Mouse (Mus musculus) naive thymus-derived CD4-positive, alpha-beta T cell, adult 2 months (primary cell): ENCODE results near the gene Trmt1.

ENCODE experiments used
- DNase-seq: peaks from one replicate; pipeline ENCODE4 v3.0.0-alpha.2; 2011; ENCODE audit warnings: low read depth

Gene Trmt1

DNA sequence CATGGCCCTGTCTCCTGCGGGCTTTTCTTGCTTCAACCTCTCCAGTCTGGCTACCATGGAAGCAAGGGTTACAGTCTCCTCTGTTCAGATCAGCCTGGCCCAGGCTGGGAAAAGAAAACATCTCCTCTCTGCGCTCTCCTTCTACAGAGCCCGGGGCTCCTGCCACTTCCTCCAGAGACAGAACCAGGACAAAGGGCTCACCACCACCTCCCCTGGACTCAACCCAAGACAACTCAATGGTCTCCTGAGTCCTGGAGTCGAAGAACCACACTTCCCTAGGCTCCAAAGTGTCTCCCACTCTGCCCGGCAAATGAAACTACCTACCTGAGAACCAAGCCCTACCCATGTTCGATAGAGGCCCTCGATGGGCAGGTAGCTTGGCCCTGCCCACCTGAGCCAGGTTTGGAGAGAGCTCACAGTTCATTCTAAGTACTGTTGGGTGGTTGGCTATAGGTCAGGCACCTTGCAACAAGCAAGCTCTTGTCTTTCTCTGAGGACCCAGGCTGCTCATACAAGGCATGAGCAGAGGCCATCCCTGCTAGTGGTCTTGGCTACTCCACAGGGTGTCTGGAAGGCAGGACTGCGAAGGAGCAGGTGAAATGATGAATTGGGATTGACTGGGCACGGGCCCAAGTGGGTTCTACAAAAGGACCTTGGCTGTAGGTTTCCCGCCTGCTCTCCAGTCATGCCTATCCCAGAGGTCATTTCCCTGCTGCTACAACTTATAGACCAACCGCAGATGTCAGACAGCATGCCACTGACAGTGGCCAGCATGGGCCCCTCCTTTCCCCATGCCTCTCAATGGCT, 45.5 kb downstream of the Trmt1 start:
- no peak for DNase-seq

DNA sequence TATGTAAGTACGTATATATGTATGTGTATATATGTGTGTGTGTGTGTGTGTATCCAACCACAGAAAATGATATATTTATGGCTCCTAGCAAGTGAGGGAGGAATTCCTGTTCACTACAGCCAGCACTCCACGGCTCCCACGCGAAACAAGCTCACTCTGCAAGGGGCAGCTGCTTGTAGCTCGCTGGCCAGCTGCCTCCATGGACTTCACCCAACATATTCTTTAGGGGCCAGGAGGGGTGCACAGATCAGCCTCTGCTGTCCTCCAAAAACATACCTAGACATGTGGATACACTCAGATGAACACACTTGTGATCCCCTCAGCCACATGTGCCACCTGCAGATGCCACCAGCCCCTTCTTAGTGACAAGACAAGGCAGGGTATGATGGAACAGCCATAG, 46.4 kb downstream of the Trmt1 start:
- no peak for DNase-seq

DNA sequence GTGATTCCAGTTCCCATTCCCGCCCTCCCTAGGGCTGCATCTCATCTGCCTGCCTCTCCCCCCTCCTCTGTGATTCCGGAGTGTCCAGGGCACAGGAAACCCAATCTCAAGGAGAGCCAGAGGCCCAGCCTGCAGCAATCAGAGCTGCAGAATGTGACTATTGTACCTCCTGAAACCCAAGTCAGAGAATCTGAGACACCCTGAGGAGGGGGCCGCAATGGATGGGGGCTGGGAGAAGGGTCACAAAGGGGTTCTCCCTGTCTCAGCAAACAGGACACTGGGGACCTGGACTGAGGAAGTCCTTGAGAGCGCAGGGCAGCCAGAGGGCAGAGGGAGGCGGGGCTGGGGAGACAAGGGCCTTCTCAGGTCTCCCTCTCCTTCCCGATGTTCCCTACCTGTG, 46.9 kb downstream of the Trmt1 start:
- no peak for DNase-seq

DNA sequence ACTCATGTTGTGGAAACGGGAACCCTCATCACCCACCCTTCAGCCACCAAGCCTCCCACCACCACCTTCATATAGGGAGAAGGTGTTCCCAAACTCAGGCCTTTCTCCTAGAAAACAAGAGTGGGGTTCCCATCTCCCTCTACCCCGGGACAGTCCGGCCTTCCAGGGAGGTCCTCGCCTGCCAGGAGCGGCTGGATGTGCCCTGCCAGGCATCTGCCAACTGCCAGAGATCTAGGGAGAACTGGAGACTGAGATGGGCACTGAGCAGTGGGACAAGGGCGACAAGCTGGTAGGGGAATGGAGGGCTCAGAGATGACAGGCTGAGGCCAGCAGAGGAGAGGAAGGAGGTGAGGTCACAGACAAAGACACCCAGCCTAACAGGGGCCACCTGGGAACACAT, 47.9 kb downstream of the Trmt1 start:
- DNase-seq, result no peak

DNA sequence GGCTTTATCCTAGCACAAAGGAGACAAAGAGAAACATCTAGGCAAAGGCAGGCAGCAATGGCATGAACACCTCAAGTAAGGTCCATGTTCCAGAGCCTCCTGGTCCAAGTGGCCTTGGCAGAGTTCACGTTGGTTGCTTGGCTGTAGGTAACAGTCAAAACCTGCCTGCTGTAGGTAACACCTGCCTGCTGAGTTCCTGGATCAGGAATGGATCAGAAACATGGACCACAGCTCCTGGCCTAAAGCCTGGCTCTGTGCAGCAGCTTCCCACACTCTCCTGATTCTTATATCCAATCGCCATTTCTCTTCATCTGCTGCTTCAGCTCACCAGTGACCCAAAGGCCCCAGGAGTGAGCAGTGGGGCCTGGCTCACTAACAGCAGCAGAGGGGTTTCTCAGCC, 48.6 kb downstream of the Trmt1 start:
- DNase-seq, result no peak

DNA sequence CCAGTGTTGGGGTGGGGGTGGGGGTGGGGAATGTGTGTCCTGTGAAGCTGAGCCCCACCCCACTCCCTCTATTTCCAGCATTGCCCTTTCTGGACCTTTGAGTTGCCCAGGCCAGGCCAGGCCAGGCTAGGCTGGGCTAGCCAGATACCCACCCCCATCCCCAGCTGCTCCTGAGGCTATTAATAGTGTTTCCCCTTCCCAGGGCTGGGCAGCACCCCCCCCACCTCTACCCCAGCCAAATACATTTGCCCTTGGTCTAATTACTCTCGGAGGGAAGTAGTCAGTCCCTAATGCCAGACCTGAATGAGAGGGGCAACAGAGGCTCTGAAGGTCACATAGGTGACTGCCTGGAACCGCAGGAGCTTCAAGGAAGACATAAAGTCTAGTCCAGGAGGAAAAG, 49.5 kb downstream of the Trmt1 start:
- no peak for DNase-seq

DNA sequence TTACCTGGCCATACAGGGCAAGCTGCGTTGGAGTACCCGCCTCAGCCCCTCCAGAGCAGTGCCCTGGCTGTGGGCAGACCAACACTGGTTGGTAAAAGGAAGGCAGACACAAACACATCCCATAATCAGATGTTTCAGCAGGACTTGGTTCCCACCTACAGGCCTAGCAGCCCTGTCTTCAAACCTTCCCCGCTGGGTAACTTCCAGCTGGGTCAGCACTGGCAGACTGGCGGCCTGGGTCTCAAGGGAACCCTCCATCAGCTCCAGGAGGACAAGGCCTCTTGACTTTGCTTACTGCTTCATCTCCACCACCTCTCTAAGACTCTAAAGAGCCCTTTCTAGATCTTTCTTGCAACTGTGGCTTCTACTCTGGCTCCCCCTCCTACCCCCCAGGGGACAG, 50.4 kb downstream of the Trmt1 start:
- DNase-seq, result no peak

DNA sequence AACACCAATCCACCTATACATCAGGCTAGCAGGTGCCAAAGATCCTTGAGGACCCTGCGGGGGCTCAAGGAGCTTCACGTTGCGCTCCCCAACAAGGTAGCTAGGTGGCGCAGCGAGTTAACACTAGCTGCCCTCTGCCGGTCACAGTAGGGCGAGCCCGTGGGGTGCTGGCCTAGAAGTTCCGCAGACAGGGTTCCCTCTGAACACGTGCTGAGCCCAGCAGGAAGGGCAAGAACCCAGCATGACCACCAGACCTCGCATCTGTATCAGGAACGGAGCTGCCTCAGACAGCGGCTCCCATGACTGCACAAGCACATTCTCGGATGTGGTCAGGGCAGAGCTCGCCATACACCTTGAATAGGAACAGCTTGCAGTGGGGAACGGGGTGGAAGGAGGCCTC, 51.5 kb downstream of the Trmt1 start:
- peak; percentile 89 for DNase-seq

DNA sequence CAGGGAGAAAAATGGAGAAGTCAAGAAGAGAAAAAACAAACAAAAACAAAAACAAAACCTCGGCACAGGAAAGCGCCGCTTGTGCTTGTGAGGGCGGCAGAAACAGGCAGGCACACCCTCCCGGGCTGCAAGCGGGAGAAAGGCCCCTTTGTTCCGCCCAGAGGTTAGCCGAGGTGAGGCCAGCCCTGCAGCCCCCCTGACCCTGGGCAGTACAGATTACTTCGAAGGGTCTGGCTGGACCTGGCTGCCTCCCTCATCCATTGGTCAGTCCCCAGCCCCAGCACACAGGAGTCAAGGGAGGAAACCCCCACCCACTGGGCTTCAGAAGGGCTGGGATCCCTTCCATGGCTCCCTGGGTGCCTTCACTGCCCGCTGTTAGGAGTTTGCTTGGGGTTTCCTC, 52.2 kb downstream of the Trmt1 start:
- no peak for DNase-seq

DNA sequence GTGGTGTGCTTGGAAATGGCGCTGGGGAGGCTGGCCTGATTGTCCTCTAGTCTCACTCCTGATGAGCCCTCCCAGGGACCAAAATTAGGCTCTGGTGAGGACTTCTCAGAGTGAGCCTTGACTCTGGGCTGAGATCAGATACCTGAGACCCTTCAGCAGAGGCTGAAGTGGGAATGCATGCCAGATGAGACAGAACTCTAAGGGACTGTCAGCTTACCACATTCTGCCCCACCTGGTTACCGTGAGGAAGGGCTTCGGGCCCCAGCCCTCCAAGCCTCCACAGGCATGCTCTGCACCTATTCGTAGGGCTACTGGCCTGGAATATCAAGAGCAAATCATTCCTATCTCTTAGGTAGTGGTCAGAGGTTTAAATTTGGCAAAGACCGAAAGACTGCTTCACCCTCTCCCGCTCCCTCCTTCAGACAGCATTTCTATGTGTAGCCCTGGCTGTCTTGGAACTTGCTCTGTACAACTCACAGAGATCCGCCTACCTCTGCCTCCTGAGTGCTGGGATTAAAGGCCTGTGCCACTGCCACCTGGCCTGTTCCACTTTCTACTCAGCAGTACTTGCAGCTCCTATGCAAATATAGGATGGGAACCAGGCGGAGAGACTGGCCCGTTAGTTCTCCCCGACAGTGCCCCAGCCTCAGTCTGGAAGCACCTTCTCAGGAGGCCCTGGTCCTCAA, 52.8 kb downstream of the Trmt1 start:
- DNase-seq, result no peak

DNA sequence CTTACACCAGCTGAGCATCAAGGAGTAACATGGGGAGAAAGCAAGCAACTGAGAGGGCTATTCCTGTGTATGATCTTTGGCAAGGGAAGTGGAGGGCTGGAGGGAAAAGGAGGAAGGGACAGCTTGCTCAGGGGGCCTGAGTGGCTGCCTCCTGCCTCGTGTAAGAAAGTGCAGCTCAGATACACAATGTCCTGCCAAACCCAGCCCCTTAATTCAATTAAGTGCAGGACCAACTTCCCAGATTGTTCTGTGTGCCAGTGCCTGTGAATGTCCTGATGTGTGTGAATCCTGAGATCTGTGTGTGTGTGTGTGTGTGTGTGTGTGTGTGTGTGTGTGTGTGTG, 53.3 kb downstream of the Trmt1 start:
- no peak for DNase-seq

DNA sequence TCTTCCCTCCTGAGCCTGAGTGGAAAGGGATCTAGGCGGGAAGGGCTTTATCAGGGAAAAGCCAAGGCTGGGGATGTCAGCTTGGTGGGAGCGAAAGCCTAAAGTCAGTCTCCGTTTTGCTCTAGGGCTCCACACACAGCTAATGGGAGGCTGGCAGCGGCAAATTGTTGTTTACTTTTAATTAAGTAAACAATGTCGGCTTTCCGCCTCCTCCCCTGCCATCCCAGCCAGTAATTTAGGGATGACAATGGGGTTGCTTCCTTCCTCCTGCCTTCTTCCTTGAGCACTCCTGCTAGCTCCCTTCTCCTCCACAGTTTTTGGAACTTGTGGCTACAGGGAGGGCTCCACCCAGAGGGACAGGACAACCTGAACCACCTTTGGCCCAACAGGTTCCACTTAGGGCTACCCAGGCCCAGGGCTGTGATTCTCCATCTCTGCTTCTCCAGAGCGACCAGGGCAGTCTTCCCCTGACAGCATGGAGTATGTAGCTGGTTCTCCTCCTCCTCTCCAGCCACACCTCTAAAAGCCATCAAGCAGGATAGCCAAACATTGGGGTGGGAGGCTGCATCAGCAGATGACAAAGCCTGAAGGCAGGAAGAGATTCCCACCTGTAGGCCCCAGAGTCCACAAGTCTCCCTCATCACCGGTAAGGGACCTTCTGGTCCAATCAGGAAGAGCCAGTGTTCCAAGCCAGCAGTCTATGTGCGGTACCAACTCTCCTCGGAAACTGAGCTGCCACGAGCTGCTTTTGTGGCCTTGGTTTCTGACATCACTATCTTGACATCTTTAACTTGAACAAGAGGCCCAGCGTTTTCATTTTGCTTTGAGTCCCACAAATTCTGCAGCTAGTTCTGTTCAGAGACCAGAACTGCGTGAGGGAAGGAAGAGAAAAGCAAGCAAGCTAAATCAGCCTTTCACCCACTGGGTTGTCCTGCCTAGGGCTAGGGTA, 55.1 kb downstream of the Trmt1 start:
- no peak for DNase-seq

DNA sequence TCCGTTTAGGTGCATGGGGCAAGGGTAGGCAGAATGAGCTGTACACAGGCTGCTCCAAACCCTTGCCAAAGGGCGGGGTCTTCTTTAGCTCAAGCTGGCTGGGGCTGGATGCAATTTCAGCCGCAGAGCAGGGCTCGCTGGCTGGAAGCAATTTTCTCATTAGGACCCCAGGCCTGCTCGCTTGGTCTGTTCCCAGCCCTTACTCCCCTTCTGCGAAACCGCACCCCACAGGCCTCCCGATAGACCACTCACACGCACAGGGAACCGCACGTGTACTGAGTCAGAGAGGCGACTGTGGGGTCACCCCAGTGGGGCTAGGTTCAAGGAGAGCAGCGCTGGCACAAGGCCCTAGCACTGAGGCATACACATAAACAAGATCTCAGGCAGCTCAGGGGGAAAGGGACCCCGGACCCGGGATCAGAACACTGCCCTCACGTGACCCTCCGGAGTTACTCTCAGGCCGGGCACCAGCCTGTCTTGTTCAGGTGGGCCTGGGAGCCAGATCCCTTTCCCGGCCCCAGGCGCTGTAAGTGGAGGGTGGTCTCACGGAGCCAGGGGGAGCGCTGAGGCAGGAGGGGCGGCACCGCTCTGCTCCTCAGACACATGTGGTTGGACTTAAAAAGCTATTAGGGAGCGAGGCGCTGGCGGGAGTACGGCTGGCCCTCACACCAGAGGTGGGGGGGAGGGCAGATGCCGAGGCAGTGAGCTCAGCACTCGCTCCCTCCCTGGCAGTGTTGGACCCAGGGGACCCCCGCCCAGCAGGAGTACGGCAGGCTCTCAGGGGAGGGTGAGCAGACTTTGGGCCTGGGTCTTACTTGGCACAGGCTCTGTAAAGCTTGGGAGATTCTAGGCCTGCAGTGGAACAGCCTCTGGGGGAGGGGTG, 56.3 kb downstream of the Trmt1 start:
- DNase-seq, result no peak

DNA sequence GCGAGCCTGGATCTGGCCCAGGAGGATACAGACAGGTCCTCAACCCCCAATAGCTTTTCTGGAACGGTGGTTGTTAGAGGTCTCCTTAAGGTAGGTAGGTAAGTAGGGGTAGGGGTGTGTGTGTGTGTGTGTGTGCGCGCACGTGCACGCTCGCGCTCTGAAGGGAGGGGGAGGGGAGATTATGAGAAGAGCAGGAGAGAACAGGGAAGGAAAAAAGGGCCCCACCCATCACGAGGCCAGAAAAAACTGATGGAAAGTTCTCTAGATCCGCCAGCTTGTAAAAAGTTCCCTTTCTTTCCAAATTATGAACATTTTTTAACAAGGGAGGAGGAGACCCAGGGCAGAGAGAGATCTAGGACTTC, 56.9 kb downstream of the Trmt1 start:
- no peak for DNase-seq

DNA sequence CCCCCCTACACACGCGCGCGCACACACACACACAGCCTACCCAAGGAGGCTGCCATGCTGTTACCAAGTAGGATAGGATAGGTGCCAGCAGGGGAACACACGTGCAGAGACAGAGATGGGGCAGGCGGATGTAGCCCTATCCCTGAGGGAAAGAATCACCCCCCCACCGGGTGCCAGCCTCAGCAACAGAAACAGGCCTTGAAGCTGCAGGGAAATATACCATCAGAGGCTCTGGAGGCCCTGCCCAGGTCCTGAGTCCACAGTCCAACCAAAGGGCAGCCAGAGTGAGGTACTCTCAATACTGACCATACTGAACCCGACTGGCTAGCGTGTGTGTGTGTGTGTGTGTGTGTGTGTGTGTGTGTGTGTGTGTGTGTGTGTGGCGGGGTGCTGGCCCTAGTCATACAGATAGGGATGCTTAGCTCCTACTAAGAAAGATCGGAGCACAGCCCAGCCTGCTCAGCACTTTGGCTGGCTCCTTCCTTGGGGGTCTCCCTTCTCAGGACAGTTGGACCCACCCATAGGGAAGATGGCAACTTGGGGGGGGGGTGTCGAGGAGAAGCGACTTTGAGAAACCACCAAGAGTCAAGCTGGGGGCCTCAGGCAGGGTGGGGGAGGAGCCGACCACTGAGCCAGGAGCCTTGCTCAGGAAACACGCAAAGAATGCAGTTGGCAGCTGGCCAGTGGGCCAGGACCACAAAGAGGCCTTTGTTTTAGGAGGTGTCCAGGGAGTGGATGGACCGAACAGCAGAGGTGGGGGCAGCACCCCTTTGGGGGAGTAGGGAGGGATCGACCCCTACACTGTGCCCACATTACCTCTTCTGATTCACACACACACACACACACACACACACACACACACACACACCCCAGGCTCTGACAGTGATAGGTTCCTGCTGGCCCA, 57.7 kb downstream of the Trmt1 start:
- DNase-seq, result no peak

DNA sequence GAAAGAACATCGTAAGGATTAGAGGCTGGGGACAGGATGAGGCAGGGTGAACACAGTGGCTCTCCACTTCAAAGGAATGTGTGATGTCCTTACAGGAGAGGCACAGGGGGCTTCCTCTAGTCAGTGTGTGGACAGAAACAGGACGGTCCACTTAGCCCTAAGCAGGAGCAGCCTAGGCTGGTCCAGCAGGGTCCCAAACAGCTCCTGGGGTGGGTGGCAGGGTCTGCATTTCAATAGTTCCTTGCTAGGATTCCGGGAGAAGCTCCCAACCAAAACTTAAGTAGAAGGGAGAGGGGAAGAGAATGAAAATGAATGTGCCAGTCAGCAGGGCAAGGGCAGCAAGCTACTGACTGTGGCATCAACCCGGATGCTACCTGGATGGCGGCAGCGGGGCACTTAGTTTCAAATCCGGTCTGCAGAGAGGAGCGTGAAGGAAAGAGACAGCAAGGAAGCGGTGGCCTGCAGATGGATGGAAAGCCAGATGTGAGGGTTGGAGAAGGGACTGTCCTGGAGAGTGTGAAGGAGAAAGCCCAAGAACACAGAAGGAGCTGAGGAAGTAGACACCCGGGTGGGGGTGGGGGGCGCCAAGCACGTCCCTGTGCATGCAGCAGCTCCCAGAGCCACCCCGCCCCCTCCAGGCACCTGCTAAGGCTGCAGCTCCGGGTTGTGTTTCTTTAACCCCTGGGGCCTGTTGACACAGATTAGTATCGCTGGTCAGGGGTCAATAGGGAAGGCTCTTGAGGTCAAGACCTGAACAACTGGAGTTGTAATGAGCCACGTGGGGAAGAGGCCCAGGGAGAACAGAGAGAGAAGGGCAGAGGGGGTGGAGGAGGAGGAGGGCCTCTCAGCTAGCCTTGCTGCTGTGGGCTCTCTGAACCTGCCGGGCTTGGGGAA, 59.2 kb downstream of the Trmt1 start:
- DNase-seq, result peak; percentile 57
